Mouse (Mus musculus) c-Kit-positive CD71-negative TER-119-negative erythroid progenitor cells, embryonic 14.5 days (primary cell): ENCODE results near the gene Rcn1.

Experiments
- DNase-seq: peaks from one replicate; pipeline ENCODE4 v3.0.0-alpha.2; 2013; ENCODE audit warnings: low read depth

Gene Rcn1

GRCm38 (mm10) chr2:105399085-105399891, at the start of gene Rcn1:
Rcn1 (minus strand) TSS chr2:105399319.
- DNase-seq = peak; percentile 60

DNA sequence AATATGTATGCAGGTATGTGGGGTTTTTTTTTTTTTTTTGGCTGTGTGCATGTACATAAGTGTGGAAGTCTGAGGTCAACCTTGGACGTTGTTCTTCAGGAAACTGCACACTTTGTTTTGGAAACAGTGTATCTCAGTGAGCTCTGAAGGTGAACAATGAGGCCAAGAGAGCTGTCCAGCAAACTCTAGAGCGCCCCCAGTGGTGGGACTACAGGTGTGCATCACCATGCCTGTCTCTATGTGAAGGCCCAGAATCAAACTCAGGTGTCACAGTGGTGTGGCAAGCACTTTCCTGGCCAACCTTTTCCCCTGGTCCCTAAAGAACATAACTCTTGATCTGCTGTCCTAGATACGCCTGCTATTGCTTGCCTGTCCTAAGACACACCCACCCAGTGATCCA, 45.0 kb upstream of the Rcn1 start:
- no peak for DNase-seq

DNA sequence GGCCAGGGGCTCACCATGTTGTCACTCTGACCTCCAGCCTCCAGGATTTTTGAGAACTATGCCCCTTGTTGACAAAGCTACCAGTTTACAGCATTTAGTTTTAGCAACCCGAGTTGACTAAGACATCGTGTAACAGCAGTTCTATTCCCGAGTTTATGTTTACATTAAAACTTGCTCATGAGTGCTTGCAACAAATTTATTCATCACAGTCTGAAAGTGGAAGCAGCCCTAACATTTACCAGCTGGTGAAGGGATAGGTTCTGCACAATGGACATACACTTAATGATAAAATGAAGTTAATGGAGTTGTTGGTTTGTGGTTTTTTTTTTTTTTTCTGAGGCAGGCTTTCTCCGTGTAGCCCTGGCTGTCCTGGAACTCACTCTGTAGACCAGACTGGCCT, 39.9 kb upstream of the Rcn1 start:
- DNase-seq = no peak

DNA sequence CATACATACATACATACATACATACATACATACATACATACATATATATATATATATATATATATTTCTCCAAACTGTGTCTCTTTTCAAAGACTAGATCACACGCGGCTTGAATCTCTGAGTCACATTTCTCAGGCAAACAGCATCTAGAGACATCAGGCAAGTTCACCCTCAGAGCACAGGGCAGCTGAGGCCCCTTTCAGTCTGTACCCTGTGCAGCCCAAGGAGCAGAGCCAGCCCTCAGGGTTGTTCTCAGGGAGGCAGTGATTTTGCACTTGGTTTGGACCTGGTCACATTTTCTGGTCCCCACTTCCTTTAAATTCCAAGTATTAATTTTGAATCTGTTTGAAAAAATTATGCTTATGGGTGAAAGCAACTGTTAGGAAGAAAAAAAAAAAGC, 39.4 kb upstream of the Rcn1 start:
- no peak for DNase-seq

- no peak for DNase-seq
Measured at GRCm38 (mm10) chr2:105432927-105433326, 33.8 kb upstream of the Rcn1 start.

GRCm38 (mm10) chr2:105430373-105430772, 31.3 kb upstream of the Rcn1 start:
- DNase-seq = no peak

DNA sequence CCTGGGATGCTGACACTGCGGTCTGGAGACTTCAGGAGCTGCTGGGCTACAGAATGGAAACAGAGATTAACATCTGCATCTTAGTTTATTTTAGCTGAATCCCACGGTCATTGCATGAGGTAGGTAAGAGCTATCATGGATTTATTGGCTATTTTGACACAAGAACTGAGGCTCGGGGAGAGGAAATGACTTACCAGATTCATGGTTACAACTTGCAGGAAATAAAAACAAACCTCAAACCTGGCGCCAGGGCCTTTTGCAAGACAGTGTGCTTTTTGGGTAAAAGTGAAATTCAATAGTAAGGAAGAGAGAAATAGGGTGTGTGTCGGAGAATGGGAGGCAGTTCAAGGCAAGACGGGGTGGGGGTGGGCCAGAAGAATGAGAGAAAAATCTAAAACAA, 30.8 kb upstream of the Rcn1 start:
- DNase-seq = no peak

DNA sequence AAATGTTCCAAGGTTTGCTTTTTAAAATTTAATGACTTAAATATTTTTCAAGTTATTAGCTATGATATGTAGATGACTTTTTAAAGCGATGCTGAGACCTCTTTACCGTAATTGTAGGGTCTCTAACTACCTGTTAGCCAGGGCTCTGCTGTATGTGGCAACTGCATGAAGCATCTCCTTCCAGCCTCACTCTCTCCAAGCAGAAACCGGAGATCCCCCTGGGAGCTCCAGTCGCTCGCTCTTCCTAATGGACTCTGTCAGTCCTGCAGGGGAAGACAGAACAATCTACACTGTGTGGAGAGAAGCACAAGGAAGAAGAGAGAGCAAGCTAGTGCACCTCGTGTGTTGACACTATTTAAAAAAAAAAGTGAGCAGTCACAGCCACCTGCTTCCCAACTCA, 29.3 kb upstream of the Rcn1 start:
- no peak for DNase-seq

GRCm38 (mm10) chr2:105428029-105428428, 28.9 kb upstream of the Rcn1 start:
- DNase-seq = peak; percentile 58

DNA sequence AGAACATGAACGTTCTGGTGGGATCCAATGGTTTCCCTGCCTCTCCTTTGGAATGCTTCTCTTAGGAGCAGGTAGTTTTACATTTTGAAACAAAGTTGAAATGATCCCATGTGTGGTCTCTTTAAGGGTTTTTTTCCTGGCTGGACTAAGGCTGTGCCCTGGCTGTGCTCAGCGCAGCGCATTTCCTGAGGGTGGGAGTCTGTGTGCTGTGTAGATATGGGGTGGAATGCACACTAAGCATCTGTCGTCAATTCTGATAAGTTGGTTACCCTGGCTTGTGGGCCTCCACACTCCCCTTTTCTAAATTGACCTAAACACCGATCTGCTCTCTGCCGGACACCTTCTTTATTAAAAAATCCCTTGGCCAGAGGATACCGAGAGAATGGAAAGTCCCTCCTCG, 28.3 kb upstream of the Rcn1 start:
- no peak for DNase-seq

DNA sequence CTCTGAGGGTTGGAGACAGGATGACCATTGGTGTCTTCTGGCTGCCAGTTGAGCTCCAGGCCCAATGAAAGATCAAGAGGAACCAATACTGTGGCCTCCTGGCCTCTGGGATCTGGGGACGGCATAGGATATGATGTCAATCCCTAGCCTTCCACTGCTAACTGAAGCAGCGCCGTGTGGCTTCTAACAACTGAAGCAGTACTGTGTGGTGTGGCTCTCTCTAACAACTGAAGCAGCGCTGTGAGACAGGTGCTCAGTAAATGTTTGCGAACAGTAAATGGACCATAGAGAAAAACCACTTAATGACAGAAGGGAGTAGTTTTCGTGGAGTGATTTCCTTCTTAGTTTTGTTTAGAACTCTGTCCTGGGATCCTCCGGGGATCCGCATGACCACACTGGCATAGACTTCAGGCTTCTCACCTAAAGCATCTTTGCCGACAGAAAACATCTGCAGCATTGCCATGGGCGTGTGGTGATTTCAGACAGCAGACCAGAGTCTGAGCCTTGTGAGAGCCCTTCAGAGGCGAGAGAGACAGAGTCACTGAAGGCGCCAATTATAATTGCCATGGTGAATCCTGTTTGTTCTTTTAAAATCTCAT, 19.6 kb upstream of the Rcn1 start:
- no peak for DNase-seq

- no peak for DNase-seq
Measured at GRCm38 (mm10) chr2:105417663-105418062, 18.5 kb upstream of the Rcn1 start.

- no peak for DNase-seq
Measured at GRCm38 (mm10) chr2:105416660-105417348, 17.7 kb upstream of the Rcn1 start.

DNA sequence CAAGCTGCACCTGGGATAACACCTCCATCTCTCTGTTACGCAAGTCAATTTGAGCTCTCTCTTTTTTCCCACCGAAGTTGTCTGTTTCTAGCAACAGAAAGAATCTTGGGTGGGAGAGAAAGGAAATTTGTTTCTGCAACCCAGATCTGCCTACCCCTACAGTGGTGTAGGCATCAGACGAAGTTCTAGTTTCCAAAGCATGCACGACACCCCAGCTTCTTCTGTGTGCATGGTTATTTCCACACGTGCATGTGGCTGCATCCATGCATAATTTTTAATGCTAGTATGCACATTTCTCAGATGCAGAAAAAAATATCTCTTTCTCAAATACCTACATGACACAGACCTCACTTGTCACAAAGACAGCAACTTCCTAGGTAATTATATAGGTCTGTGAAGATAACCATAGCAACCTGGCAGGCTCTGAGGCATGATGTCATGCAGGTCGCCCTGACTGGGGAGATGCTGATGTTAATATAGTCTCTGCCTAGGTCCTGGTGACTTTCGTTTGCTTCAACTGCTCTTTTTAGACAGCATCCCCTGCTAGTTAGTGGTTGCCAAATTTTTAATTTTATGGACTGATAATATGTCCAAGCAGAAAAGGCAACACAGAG, 17.0 kb upstream of the Rcn1 start:
- no peak for DNase-seq

GRCm38 (mm10) chr2:105414309-105414708, 15.2 kb upstream of the Rcn1 start:
- no peak for DNase-seq

DNA sequence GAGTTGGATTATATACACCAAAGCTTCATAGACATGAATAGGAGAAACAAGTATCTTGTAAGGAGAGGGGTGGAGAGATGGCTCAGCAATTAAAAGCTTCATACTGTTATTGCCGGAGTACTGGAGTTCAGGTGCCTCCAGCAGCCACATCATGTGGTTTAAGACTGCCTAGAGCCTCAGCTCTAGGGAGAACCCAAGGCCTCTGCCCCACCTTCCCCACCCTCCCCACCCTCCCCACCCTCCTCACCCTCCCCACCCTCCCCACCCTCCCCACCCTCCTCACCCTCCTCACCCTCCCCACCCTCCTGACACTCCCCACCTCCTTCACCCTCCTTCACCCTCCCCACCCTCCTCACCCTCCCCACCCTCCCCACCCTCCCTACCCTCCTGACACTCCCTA, 10.1 kb upstream of the Rcn1 start:
- no peak for DNase-seq

DNA sequence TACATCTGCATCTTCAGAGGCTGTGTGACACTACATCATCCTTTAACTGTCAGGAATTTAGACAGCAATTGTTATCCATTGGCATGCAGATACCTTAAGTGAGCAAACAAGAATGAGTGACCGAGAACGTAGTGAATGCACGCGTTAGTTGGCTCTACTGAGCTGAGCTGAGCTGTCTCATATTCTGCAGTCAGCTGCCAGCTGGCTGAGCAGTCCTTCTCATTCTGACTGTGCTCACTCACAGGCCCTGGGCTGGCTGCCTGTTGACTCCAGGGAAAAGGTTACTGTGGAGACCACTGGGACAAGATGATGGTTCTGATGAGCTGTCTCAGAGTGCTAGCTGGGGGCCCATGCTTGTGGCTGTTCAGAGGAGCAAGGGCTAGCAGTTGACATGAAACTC, 9.4 kb upstream of the Rcn1 start:
- DNase-seq = no peak

DNA sequence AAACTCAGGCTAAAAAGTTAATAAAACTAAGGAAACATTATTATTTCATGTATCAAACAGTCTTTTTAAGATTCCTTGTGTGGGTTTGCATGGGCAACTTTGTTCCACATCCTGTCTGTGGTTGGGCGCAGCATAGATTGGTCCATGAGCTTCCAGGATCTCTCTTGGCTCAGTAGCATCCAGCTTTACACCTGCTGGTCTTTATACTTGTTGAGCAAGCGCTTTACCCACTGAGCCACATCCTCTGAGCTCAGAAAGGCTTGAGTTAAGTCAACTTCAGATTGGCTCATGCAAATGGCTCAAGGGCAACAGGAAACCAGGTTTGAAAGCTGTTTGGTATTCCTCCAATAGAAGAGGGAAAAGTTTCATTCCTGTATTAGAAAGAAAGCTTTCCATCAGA, 3.1 kb upstream of the Rcn1 start:
- DNase-seq = no peak

- no peak for DNase-seq
Measured at GRCm38 (mm10) chr2:105400558-105400957, 1.4 kb upstream of the Rcn1 start.

- peak; percentile 26 for DNase-seq
Measured at GRCm38 (mm10) chr2:105398636-105399084, 459 bp downstream of the Rcn1 start.

- DNase-seq = no peak
Measured at GRCm38 (mm10) chr2:105397446-105398211, 1.5 kb downstream of the Rcn1 start.

GRCm38 (mm10) chr2:105396066-105396465, 3.1 kb downstream of the Rcn1 start:
- no peak for DNase-seq
